Mouse (Mus musculus) lung, adult 2 months (tissue): ENCODE data around the gene Uvrag.

ENCODE experiments used
- CTCF ChIP-seq: fragments of 200-500 bp; IDR thresholded peaks from 2 replicates; pipeline ENCODE4 v1.5.1; 2011; ENCODE audit warnings: mild to moderate bottlenecking, low read length, control low read depth; ENCODE audit not compliant: insufficient read depth
- POLR2A ChIP-seq: fragments of 200-500 bp; IDR thresholded peaks from 2 replicates; pipeline ENCODE4 v1.6.1; 2011; ENCODE audit warnings: low read depth, mild to moderate bottlenecking, control low read depth, low read length, borderline replicate concordance; ENCODE audit errors: extremely low read depth

DNA sequence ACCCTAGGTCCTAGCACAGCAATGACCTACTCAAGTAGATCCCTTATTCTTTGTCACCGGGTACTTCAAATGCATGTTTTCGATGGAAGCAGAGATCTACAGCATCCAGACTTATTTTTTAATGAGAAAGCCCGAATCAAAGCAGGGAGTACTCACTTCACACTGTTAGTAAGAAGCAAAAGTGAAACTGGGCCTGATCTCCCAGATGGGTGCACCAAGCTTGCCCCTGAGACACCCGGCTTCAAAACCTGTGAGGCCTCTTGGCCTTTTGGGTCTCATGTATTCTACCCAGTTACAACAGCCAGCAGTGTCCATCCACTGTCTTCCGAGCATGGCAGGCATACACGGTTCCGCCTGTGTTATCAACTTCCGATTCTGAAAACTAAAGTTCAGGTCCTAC lies 12.0 kb downstream of the Uvrag start:
- TF ChIP-seq POLR2A = no peak
- no peak for TF ChIP-seq CTCF
